Mouse (Mus musculus): ENCODE measurements around the gene Eif4h.

Gene Eif4h

DNA sequence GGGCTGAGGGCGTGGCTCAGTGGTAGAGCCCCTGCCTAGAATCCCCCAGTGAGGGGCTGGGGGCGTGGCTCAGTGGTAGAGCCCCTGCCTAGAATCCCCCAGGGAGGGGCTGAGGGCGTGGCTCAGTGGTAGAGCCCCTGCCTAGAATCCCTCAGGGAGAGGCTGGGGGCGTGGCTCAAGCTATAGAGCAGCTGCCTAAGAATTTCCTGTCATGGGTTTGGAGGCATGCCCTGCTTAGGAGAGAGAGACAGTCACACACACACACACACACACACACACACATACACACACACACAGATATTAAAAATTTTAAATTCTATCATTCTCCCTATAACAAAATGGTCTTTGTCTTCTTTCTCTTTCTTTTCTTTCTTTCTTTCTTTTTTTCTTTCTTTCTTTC is 9.7 kb upstream of the Eif4h start:
- peak; percentile 80 for DNase-seq (ENCODE audit: low read depth)

DNA sequence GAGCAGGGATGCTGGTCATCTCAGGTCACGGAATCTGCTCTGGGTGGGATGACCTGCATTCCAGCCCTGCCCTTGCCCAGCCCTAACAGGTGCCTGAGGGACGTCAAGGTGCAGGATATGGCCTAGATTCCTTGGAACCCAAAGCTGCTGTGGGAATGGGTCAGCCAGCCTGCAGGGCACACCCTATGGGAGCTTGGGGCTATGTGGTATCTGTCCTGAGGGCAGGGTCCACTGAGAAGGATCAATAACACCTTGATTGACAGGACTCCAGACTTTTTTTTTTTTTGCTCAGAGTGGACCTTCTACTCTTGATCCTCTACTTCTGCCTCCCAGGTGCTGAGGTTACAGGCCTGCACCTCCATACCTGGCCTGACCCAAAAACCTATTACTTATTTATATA is 8.1 kb upstream of the Eif4h start:
- no peak for DNase-seq (ENCODE audit: low read depth)

DNA sequence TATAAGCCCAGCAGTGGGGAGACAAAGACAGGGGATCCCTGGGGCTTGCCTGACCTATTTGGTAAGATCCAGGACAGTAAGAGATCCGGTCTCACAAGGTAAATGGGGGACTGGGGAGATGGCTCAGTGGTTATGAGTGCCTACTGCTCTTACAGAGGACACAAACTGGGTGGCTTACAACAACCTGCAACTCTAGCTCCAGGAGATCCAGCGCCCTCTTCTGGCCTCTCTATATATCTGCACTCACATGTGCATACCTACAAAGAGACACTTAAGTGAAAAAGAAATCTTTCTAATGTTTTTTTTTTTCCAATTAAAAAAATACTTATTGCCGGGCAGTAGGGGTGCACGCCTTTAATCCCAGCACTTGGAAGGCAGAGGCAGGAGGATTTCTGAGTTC is 7.2 kb upstream of the Eif4h start:
- no peak for DNase-seq (ENCODE audit: low read depth)

DNA sequence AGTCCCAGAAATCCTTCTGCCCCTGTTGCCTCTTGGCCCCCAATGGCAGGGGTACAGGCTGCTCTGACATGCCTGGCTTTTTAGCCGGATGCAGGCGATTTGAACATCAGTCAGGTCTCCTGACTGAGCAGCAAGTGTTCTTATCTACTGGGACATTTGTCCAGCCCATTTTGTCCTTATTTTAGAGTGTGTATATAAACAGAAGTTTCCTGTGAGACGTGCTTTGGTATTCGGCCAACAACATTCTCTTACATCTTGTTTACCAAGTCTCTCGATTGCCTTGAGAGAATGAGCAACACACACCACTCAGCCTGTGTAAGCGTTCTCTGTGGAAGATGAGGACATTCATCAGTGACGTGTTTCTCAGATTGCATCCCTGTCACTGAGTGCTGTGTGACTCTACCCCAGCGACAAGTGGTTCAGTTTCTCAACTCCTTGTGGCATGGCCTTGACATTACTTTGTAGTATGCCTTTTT is 5.4 kb upstream of the Eif4h start:
- DNase-seq (ENCODE audit: low read depth) = peak; percentile 58

DNA sequence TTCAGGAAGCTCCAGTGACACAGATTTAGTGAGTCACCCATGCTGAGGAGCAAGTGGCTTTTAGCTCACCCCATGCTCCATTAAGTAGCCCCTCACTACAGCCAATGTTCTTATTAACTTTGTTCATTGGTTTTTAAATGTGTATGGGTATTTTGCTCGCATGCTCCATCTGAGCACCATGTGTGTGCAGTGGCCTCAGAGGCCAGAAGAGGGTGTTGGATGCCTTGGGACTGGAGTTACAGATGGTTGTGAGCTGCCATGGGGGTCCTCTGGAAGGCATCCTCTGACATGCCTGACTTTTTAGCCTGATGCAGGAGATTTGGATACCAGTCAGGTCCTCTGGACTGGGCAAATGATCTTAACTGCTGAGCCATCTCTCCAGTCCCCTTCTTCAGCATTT is 4.8 kb upstream of the Eif4h start:
- DNase-seq (ENCODE audit: low read depth) = peak; percentile 31

DNA sequence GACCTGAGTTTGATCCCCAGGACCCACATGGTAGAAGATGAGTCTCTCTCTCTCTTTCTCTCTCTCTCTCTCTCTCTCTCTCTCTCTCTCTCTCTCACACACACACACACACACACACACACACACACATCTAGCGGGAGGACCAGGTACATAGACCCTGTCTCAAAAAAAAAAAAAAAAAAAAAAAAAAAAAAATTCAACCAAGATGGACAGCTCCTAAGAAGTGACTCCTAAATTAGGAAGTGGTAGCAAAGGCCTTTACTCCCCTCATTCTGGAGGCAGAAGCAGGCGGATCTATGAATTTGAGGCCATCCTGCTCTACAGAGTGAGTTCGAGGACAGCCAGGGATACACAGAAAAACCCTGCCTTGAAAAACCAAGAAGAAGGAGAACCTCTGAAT is 1.1 kb upstream of the Eif4h start:
- no peak for DNase-seq (ENCODE audit: low read depth)

DNA sequence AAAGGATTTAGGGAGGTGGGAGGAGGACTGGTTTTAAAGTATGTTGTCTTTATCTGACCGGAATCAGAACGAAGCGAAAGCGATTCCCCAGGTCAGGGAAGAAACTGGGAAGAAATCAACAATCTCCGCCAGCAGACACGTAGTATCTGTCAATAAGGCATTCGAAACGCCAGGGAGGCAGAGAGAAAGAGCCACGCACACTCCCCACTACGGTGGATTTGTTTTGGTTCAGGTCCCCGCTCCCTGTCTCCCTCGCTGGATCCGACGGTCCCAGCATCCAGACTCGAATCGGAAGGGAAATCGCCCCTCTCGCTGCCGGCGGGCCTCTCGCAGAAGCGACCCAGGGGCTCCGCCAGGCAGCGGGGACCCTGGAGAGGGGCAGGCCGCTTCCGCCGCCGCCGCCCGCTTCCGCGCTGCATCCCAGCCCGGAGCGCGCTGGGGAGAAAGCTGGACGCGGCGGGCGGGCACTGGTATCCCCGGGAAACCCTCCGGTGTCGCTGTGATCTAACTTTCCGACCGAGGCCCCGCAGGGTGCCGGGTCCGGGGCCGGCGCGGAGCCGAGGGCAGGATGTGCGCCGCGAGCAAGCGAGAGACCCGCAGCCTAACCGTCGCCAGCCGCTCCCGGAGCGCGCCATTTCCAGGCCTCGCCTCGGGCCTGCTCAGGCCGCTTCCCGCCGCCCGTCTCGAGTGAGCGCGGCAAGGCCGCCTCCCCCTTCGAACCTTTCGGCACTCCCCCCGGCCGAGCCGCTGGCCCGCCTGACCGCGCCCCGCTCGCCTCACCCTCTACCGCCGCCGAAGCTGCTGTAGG is 625 bp downstream of the Eif4h start:
- DNase-seq (ENCODE audit: low read depth) = no peak

DNA sequence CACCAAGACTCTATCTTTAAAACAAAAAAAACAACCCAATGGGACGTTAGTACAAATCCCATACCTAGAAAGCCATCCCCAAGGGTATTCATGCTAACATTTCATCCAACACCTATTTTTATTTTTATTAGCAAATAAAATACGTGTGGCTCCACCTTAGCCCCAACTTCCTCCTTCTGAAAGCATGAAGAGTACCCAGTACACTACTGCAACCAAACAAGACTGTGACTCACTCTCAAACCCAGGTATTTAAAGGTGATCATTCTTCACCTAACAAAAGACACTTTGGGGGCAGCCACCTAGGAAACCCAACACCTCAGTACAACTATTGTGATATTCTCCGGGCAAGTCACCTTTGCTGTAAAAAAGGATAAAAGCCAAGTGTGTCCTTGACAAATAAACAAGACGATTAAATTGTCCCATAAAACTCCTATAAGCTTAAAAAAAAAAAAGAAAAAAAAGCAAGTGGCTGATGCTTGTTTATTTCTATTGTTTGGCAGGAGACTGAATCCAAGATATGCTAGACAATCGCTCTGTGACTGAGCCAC is 1.4 kb downstream of the Eif4h start:
- DNase-seq (ENCODE audit: low read depth) = no peak

DNA sequence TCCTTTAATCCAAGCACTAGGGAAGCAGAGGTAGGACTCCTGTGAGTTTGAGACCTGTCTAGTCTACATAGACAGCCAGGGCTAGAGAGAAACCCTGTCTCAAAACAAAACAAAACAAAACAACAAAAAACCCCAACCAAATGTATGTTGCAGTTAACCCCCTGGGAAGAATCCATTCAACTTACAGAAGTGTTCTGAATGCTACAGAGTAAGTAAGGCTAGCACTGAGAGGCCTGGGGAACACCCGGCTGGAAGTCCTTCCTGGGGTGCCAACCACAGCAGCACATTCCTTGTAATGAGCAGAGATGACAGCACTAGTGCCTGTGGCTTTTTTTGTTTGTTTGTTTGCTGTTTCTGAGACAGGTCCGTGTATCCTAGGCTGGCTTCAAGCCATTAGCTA is 6.4 kb downstream of the Eif4h start:
- DNase-seq (ENCODE audit: low read depth) = no peak

DNA sequence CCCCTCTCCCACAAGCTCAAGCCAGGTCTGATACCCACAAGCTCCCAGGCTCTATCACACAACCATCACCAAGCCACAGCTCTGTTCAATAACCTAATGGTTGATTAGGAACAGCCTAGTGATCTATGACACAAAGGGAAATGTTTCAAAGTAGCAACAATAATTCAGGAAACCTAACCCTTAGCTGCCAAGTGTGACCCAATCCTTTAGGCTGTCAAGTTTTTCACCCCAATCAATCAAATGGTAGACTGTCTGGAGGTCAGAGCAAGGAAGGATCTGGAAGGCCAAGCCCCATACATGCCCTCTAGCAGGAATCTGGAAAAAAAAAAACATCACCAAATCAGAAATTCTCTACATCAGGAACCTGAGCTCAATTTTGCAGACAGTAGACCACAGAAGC is 8.5 kb downstream of the Eif4h start:
- no peak for DNase-seq (ENCODE audit: low read depth)

DNA sequence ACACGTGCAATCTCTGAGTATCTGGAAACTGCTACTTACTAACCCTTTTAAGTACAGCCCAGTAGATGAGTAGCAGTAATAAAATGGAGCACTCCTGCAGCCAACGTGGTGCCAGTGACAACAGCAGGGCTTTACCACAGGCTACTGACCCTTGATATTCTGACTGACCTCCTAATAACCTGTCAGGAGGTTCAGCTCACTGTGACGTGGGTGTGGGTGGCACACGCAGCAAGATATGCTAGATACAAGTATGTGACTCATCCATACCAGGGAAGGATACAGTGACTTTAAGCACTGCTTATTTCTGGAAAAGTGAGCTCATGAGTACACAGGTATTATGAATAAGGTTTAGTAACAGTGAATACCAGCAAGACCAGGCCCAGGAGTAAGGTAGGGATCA is 9.8 kb downstream of the Eif4h start:
- no peak for DNase-seq (ENCODE audit: low read depth)

DNA sequence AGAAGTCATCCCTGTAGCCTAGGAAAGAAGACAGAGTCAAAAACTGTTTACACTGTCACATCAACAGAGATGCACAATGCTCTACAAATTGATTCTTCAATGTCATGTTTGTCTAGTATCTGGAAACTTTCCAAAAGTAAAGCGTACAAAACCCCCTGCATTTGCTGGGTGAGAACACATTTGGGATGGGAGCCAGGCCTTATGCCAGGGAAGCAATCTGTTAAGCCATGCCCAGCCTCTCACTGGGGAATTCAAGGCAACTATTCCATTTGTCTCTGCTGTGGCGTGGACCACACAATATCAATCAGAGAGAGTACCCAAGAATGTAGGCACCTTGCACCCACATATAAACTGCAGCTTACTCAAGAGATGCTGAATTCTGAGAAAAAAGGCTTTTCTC is 17.2 kb downstream of the Eif4h start:
- no peak for DNase-seq (ENCODE audit: low read depth)

DNA sequence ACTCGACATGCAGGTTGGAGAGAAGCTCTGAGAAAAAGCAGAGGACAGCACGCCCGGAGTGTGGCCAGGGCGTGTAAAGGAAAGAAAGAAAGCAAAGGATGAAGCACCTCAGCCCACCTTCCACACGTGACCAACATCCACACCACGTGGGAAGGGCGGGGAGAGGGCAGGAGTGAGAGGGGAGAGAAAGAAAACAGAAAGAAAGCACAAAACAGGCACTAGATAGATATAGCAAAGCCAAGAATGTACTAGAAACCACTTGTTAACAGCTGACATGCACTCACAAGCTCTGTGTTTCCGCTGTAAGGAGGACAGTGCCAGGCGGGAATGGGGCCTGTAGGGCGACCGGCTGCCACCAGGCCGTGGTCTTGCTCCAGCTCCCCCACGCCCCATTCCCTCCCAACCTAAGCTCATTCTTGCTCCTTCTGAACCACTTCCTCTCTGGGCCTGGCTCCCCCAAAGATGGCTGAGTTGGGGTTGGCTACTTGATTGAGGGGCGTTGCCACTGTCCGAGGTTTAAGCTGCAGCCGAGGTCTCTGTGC is 18.1 kb downstream of the Eif4h start:
- DNase-seq (ENCODE audit: low read depth) = no peak

DNA sequence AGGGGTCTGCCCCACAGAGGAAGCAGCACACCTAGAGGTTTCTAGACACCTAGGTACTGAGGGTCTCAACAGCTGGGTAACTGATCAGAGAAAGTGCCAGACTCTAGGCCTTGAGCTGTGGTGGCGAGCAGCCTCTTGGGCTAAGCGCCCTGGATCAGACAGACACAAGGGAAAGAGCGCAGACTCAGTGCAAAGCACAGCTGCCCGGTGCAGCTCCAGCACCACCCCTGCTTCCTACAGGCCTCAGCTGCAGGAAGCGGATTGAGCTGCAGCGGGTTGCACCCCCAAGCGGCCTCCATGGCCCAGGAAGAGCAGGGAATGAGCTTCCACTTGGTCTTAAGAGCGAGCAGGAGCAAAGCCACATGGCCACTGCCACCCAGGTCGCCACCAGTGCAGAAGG is 18.8 kb downstream of the Eif4h start:
- DNase-seq (ENCODE audit: low read depth) = no peak

DNA sequence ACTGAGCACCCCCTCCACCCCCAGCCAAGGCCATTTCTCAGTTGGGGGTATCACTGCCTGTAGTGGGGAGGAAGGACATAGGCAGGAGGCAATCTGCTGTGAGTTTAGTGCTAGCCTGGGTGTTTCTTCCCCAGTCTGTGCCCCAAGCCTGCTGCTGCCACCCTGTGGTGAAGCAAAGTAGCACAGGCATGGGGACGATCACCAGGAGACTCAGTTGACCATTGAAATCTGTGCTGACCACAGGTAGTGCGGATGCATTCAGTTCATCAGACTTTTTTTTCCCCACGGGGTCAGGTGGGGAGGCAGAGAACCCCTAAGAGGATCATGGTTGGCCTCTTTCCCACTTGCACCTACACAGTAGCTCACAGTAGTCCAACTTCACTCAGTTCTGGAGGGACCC is 22.2 kb downstream of the Eif4h start:
- DNase-seq (ENCODE audit: low read depth) = peak; percentile 78

DNA sequence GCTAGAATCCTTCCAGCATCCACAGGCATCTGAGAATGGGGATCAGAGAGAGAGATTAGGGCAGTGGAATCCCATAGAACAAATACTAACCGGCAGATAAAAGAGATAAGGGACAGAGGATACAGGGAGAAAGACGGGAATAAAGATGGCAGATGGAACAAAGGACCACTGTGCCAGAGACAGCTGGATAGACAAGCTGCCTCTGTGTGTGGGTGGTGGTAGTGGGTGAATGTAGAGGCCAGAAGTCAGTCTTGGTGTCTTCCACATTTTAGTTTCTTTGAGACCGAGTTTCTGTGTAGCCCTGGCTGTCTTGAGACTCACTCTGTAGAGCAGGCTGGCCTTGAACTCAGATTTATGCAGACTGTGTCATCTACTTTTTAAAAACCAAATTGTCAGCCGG is 23.5 kb downstream of the Eif4h start:
- no peak for DNase-seq (ENCODE audit: low read depth)

DNA sequence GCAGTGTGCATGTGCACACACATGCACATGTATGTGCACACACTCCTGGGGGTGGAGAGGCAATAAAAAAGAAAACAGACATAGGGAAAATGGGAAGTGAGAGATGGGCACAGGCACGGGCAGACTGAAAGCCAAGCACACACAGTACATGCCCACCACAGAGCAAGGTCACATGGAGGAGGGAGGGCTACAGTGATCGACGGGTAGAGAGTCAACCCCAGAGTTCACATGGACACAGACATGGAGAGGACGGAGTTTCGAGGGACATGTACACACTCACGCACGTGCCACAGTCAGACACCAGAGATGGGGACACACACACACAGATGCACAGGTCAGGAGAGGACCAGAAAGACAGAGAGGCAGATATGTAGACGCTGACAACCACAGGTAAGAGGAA is 23.9 kb downstream of the Eif4h start:
- DNase-seq (ENCODE audit: low read depth) = no peak

DNA sequence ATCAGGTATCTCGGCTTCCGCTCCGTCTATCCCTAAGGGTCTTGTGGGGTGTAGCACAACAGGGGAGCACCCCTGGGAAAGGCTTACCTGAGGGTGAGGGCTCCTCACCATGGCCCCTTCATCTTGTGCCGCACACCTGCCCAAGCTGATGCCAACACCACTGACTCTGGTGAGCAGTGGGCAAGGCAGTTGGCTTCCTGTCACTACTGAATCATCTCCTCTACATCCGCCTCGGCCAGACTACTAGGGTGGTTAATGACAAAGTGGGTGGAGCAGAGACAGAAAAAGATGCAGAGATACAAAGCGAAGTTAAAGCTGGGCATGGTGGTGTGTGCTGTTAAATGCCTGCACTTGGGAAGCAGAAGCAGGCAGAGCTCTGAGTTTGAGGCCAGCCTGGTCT is 24.5 kb downstream of the Eif4h start, which contains the start of gene Lat2:
Gene Lat2 (minus strand): TSS at position 224 of the 400 bp plus-strand sequence.
- DNase-seq (ENCODE audit: low read depth) = no peak

DNA sequence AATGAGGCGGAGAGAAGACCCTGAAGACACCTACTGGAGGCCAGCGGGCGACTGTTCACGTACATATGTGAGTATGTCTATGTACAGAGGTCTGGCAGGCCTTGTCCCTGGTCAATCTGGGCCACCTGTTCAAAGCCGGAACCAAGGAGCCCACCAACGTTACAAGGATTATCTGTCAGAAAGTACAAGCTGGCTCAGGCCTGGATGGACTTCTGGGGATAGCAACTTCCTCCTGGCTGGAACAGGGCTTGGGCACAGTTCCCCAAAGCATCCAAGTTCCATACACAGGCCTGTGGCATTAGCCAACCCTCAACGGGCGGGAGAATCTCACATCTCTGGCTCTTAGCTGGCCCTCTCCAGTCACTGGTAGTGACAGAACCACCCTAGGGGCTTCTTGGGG is 25.0 kb downstream of the Eif4h start:
- no peak for DNase-seq (ENCODE audit: low read depth)

DNA sequence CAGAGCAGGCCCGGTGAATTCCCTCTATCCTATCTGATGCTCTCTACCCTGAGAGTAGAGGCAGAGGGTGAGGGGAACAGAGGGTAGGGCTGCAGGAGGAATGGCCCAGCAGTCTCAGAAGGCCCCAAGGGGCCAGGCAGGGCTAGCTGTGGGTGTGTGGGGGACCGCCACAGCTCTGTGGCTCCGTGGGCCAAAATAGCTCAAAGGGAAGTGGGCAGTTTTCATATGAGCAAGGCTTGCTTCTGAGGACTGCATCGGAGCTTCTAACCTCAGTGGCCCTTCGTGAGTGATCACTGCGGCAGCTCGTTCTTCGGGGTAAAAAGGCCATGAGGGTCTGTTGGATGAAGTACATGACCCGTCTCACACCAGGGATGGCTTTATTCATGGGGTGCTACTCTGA is 25.6 kb downstream of the Eif4h start:
- DNase-seq (ENCODE audit: low read depth) = no peak

DNA sequence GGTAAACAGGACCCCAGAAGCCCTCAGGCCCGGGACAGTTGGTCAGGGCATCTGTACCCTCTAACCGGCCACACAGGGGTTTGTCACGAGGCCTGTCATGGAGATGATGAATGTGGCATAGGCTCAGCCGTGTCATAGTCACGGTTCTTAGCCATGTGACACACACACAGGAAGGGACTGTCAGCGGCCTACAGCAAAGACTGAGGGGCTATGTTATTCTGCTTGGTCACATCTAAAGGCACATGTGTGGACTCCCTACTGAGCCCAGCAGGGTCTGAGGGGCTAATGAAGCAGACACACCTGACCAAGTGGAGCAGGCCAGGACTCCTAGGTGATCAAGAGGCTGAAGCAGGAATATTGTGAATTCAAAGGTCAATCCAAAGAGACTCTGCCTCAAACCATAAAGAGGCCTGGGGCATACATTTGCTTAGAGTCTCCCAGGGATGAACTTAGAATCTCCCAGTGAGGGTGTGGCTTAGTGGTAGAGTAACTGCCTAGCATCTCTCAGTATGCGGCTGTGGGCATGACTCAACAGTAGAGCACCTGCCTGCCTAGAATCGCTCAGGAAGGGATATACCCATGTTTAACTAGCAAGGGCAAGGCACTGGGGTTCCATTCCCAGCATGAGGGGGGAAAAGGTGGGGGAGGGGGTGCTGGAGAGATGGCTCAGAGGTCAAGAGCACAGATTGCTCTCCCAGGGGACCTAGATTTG is 27.3 kb downstream of the Eif4h start:
- DNase-seq (ENCODE audit: low read depth) = peak; percentile 53

DNA sequence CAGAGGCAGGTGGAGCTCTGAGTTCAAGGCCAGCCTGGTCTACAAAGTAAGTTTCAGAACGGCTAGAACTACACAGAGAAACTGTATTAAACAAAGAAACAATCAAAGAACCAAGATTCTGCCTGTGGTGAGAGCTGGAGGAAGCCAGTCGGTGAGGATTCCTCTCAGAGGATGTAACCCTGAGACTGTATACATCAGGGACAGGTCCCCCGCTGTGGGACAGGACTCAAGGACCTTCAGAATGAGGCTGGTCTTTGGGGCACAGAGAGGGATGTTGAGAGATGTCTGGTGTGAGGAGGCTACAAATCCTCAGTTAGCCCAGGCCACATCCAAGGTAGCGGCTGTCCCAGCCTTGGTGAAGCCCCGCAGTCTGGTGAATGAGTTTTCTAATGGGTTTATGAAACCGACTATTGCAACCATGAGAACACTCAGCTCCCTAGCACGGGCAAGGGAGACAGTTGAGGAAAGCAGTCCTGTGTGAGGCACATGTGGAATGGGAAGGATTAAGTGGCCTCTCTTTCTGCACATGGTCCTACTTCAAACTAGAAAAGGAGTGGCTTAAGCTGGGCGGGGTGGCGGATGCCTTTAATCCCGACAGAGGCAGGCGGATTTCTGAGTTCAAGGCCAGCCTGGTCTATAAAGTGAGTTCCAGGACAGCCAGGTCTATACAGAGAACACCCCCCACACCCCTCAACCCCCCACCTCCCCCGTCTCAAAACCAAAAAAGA is 29.2 kb downstream of the Eif4h start:
- DNase-seq (ENCODE audit: low read depth) = no peak
